Mouse (Mus musculus): ENCODE data around the gene Pdp2.
"Not testable (repeated sequence)": the region's sequence is repeated elsewhere in the genome, so short reads cannot be mapped to it uniquely, and the experiment has no call there.

Pdp2 gene

DNA sequence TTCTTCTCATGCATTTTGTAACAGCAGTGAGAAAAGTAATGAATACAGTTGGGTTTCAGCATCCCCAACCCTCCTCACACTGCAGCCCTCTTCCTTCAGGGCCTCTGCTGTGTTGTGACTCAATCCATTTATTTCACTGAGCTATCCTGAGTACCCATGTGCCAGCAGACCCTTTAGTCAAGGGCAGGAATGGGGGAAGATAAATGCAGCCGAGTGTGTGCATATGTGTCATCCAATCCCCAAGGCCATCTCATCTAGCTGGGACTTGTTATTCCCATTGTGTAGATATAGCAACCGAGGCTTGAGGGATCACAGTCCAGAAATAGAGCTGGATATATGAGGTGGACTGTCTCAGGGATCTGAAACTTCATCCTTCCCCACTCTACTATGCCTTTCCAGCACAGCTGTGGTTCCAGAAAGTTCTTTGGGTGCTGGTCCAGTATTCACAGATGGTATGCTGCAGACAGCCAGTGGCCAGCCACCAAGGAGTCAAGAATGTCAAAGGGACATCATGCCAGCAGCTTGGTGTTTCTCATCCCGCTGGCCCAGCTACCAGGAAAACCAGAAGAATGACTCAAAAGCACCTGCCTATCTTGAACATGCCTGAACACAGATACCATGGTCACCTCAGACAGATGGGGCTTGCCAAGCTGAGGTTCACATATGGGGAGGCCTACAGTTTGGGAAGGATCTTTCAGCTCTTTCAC is 43.9 kb downstream of the Pdp2 start:
- no peak for DNase-seq

DNA sequence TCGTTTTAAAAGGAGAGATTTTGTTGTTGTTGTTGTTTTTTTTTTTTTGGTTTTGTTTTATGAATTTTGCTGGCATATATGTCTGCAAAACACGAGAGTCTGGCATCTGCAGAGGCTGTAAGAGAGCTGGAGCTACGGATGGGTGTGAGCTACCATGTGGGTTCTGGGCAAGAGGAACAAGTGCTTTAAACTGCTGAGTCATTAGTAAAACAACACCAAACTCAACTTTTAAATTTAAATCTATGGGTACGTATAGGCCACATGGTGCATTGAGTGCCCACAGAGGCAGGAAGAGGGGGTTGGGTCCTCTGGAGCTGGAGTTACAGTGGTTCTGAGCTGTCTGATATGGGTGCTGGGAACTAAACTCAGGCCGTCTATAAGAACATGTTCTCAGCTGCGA is 46.8 kb downstream of the Pdp2 start:
- DNase-seq: no peak

DNA sequence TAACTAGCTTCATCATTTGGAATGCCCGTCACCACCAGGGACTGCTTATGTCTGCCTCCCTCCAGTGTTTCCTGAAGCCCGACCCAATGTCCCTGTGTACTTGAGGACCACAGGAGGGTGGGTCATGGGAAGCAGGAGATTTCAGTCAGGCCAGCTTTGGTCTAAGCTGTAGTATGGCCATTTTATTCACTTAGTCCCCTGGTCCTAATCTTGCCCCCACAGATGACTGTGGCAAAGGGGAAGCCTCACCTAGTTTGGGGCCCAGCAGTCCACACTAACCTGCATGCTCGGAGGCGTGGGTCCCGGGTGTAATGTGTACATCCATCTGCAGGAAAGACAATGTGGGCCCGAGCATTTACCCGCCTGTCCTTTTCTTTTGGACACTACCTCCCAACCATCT is 49.0 kb downstream of the Pdp2 start:
- no peak for DNase-seq

DNA sequence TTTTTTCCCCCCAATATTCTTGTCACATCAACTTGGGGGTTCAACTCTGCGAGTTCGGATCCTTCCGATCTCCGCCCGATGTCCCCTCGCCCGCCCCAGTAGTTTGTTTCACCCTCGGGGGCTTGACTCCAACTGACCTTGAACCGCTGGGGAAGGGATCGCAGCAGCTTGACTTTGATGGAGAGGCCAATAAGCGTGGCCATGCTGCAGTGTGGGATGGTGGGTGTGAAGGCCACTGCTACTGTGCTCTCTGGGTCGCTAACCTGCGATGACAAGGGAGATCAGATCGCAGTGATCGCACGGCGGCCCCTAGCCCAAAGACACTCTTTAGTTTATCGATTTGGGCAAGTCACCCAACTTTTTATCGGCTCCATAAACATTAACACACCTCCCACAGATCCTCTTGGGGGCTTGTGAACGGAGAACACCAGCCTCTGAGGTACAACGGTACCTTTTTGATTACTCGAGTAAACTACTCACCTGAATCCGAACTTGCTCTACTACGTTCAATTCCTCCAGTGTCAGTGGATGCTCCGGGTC is 49.6 kb downstream of the Pdp2 start:
- no peak for DNase-seq

DNA sequence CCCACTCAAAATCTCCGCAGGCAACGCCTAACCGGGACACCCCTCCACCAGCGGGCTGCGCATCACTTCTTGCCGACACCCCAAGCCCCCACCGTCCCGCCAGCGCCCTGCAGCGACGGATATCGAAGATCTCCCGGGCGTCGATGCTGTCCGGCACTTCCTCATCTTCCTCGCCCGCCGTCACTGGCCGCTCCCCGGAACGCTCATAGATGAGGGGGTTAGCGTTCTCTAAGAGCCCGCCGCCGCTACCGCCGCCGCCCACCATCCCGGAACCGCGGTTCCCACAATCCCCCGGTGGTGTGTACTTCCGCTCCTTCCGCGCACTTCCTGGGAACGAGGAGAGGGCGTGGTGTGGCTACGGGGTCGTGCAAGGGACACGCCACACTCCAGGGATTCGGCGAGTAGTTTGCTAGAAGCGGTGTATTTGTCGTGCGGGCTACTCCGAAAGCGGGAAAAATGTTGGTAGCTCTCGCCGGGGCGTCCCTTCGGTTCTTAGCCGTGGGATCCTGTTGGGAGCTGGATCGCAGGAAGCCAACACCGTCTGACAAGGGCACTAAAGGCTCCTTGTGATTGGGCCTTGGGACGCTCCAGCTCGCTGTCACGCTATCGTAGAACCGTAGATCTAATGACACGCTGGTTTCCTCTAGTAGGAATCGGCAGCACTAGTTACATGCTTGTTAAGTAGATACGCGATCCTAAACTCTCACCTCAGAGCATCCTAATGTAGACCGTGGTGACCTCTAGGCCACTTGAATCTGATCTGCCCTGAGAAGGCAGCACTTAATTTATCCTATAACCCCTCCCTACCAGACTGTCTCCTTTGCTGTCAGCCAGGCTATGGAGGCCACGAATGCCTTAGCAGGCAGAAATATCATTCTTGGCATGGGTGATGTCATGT is 50.4 kb downstream of the Pdp2 start, which contains the start of gene Ciao2b:
Gene Ciao2b, minus strand, starts transcription at position 540 of the 898 bp plus-strand sequence.
- peak; percentile 90 for DNase-seq

DNA sequence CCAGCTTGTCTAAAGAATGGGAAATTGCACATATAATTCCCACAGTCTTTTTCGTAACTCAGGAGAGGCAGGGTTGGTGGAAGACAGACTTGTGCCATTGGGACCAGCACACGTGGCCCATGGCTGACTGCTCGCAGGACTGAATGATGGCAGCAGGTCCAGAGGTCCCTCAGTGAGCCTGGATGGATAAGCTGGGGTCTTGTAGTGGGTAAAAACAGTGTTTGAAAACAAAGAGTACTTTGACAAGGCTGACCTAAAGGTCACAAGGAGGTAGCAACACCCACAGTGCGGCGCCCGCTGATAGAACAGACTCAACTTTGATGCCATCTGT is 51.0 kb downstream of the Pdp2 start:
- DNase-seq: peak in 1 of 2 experiments; percentile 4

DNA sequence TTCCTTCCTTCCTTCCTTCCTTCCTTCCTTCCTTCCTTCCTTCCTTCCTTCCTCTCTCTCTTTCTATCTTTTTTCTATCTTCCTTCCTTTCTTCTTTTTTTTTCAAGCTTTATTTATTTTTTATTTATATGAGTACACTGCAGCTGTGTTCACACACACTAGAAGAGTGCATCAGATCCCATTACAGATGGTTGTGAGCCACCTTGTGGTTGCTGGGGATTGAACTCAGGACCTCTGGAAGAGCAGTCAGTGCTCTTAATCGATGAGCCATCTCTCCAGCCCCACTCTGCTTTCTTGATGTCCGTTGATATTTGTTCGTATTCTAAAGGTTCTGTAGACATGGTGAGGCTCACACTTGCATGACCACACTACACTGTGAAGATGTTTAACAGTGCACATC is 52.9 kb downstream of the Pdp2 start:
- not testable (repeated sequence) for DNase-seq
